Mouse (Mus musculus) brain, embryonic 14.5 days (tissue): ENCODE data around the gene Rnf115.

Experiments
- CTCF ChIP-seq: fragments of 200-500 bp; IDR thresholded peaks from 2 replicates; pipeline ENCODE4 v1.5.1; 2012; ENCODE audit warnings: inconsistent platforms, mild to moderate bottlenecking, moderate library complexity, borderline replicate concordance; ENCODE audit not compliant: insufficient read depth, insufficient read length; ENCODE audit errors: extremely low read depth
- POLR2A ChIP-seq: fragments of 200-500 bp; IDR thresholded peaks from 2 replicates; pipeline ENCODE4 v1.6.1; 2012; ENCODE audit warnings: mild to moderate bottlenecking, inconsistent platforms, borderline replicate concordance; ENCODE audit not compliant: poor library complexity, insufficient read depth, insufficient read length, severe bottlenecking; ENCODE audit errors: extremely low read depth

DNA sequence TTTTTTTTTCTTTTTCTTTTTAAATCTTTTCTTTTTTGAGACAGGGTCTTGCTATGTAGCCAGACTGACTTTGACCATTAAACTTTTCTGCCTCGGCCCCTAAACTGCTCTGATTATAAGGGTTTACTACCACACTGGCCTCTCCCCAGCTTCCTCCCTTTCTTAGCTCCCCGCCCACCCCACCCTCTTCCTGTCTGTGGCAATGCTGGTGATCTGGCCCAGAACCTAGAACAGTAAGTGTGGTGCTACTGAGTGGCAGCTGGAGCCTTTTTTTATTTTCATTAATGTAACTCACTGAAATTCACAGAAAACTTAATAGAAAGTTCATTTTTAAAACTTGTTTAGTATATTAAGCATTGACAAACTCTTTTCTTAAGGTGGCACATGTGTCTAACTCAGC is 11.6 kb upstream of the Rnf115 start:
- no peak for TF ChIP-seq POLR2A
- TF ChIP-seq CTCF = no peak
